Mouse (Mus musculus) heart, embryonic 15.5 days (tissue): ENCODE data around the gene R3hdm2. TPM values are rescaled to one million over a fixed set of nuclear protein-coding genes. Genes with fewer than 3 reads are reported as not detected.

Experiments used
- ATAC-seq: fragments of 200-750 bp; cut with Nextera tagmentation; replicated peaks from 2 replicates; pipeline ENCODE4 v1.8.0; 2017; ENCODE audit warnings: low read depth, moderate TSS enrichment; ENCODE audit not compliant: insufficient number of reproducible peaks, insufficient read depth, low FRiP score
- H3K27ac ChIP-seq: fragments of 300-500 bp; sonication (generic); 2 replicates; pipeline ENCODE4 v1.5.1; 2015; ENCODE audit warnings: mild to moderate bottlenecking, inconsistent platforms
- H3K27me3 ChIP-seq: fragments of 300-500 bp; sonication (generic); 2 replicates; pipeline ENCODE4 v1.6.1; 2015; ENCODE audit warnings: inconsistent platforms
- H3K36me3 ChIP-seq: fragments of 300-500 bp; sonication (generic); 2 replicates; pipeline ENCODE4 v1.6.1; 2015; ENCODE audit warnings: mild to moderate bottlenecking, inconsistent platforms
- H3K4me1 ChIP-seq: fragments of 300-500 bp; sonication (generic); replicated peaks from 2 replicates; pipeline ENCODE4 v1.6.1; 2015; ENCODE audit warnings: inconsistent platforms
- H3K4me2 ChIP-seq: fragments of 300-500 bp; sonication (generic); 2 replicates; pipeline ENCODE4 v1.6.1; 2015; ENCODE audit warnings: inconsistent platforms, mild to moderate bottlenecking, moderate library complexity
- H3K4me3 ChIP-seq: fragments of 300-500 bp; sonication (generic); 2 replicates; pipeline ENCODE4 v1.5.1; 2015; ENCODE audit warnings: mild to moderate bottlenecking, inconsistent platforms
- H3K9ac ChIP-seq: fragments of 300-500 bp; sonication (generic); 2 replicates; pipeline ENCODE4 v1.6.1; 2015; ENCODE audit warnings: mild to moderate bottlenecking, inconsistent platforms
- H3K9me3 ChIP-seq: fragments of 300-500 bp; sonication (generic); replicated peaks from 2 replicates; pipeline ENCODE4 v1.6.1; 2016; ENCODE audit warnings: inconsistent platforms
- WGBS: fragments of 180-500 bp; shearing (Covaris S2); methylation state at CpG from one replicate; pipeline ENCODE4 v1.1.7; 2015; ENCODE audit warnings: mixed read lengths; 5-methylcytosine and 5-hydroxymethylcytosine counted together
- polyA plus RNA-seq: library from polyadenylated mRNA; unstranded; fragments of >200 nt; fragmentation: Nextera tagmentation; extraction: Ambion mirVana; gene quantifications from 2 replicates; pipeline ENCODE4 v1.2.1, GENCODE M21; 2015

The R3hdm2 gene
- polyA plus RNA-seq, 1 experiment from 2014 or later: 30.9 TPM

- Histone ChIP-seq H3K9ac (no peak overlapping the region), H3K4me3 (no peak overlapping the region), H3K36me3 (peaks cover 12% of the 10 kb centered on the region; the same call in 1 of the 2 replicates), H3K9me3 (no peaks in the 10 kb centered on the region), H3K4me1 (no peaks in the 10 kb centered on the region), H3K27ac (no peak overlapping the region), H3K27me3 (no peaks in the 10 kb centered on the region), H3K4me2 (no peak overlapping the region)
- ATAC-seq: no peak
- WGBS: 93% methylated on average over 4 of the region's 4 CpGs
These were observed 99.0 kb downstream of the R3hdm2 start for GRCm38 (mm10) chr10:127479131-127479530.

- no peaks in the 10 kb centered on the region for H3K27me3 ChIP-seq
- 80% methylated on average over 19 of the region's 19 CpGs for WGBS
- no peaks in the 10 kb centered on the region for H3K9me3 ChIP-seq
- 0 out of 2 replicates have a peak, but pooled peaks have one; percentile 35 for ATAC-seq
- no peak overlapping the region for H3K27ac ChIP-seq
- no peak overlapping the region for H3K9ac ChIP-seq
- no peak overlapping the region for H3K4me2 ChIP-seq
- H3K4me1 ChIP-seq: no peaks in the 10 kb centered on the region
- H3K36me3 ChIP-seq: peaks cover 29% of the 10 kb centered on the region; the same call in 1 of the 2 replicates
- H3K4me3 ChIP-seq: no peak overlapping the region
These were observed 101.0 kb downstream of the R3hdm2 start for GRCm38 (mm10) chr10:127480833-127481813.

- no peak overlapping the region for H3K9ac ChIP-seq
- 78% methylated on average over 10 of the region's 10 CpGs for WGBS
- H3K4me3 ChIP-seq: no peak overlapping the region
- H3K36me3 ChIP-seq: peaks cover 40% of the 10 kb centered on the region
- H3K4me1 ChIP-seq: no peaks in the 10 kb centered on the region
- H3K27ac ChIP-seq: no peak overlapping the region
- H3K27me3 ChIP-seq: no peaks in the 10 kb centered on the region
- no peak overlapping the region for H3K4me2 ChIP-seq
- no peak; the same call in 1 of the 2 replicates for ATAC-seq
- no peaks in the 10 kb centered on the region for H3K9me3 ChIP-seq
These were observed 105.1 kb downstream of the R3hdm2 start for GRCm38 (mm10) chr10:127485235-127485634.

- no peak overlapping the region for H3K4me2 ChIP-seq
- no peak overlapping the region for H3K27ac ChIP-seq
- 88% methylated on average over 7 of the region's 7 CpGs for WGBS
- H3K36me3 ChIP-seq: peaks cover 68% of the 10 kb centered on the region
- no peak for ATAC-seq
- H3K4me3 ChIP-seq: no peak overlapping the region
- no peaks in the 10 kb centered on the region for H3K9me3 ChIP-seq
- no peaks in the 10 kb centered on the region for H3K4me1 ChIP-seq
- no peaks in the 10 kb centered on the region for H3K27me3 ChIP-seq
- H3K9ac ChIP-seq: no peak overlapping the region
These were observed 108.7 kb downstream of the R3hdm2 start for GRCm38 (mm10) chr10:127488856-127489255.

GRCm38 (mm10) chr10:127490160-127491127 lies 110.3 kb downstream of the R3hdm2 start:
- Histone ChIP-seq H3K9me3 (no peaks in the 10 kb centered on the region), H3K4me3 (no peak overlapping the region), H3K27me3 (no peaks in the 10 kb centered on the region), H3K4me1 (no peaks in the 10 kb centered on the region), H3K27ac (no peak overlapping the region), H3K4me2 (no peak overlapping the region), H3K9ac (no peak overlapping the region), H3K36me3 (peaks cover 67% of the 10 kb centered on the region)
- no peak for ATAC-seq
- WGBS: 86% methylated on average over 18 of the region's 18 CpGs

GRCm38 (mm10) chr10:127491128-127491512 lies 111.0 kb downstream of the R3hdm2 start:
- H3K27me3 ChIP-seq: no peaks in the 10 kb centered on the region
- no peaks in the 10 kb centered on the region for H3K4me1 ChIP-seq
- ATAC-seq: no peak
- H3K4me2 ChIP-seq: no peak overlapping the region
- H3K9ac ChIP-seq: no peak overlapping the region
- peaks cover 69% of the 10 kb centered on the region for H3K36me3 ChIP-seq
- WGBS: 87% methylated on average over 8 of the region's 8 CpGs
- H3K4me3 ChIP-seq: no peak overlapping the region
- H3K27ac ChIP-seq: no peak overlapping the region
- H3K9me3 ChIP-seq: no peaks in the 10 kb centered on the region

GRCm38 (mm10) chr10:127492118-127492517 lies 112.0 kb downstream of the R3hdm2 start:
- Histone ChIP-seq H3K9ac (no peak overlapping the region), H3K4me2 (no peak overlapping the region), H3K4me1 (no peaks in the 10 kb centered on the region), H3K27me3 (no peaks in the 10 kb centered on the region), H3K9me3 (no peaks in the 10 kb centered on the region), H3K36me3 (peaks cover 71% of the 10 kb centered on the region), H3K4me3 (no peak overlapping the region), H3K27ac (no peak overlapping the region)
- WGBS: 64% methylated on average over 3 of the region's 3 CpGs
- ATAC-seq: no peak

- H3K9me3 ChIP-seq: no peaks in the 10 kb centered on the region
- peaks cover 77% of the 10 kb centered on the region for H3K36me3 ChIP-seq
- ATAC-seq: no peak
- no peaks in the 10 kb centered on the region for H3K4me1 ChIP-seq
- WGBS: 94% methylated on average over 3 of the region's 3 CpGs
- H3K9ac ChIP-seq: no peak overlapping the region
- H3K27me3 ChIP-seq: no peaks in the 10 kb centered on the region
- H3K4me3 ChIP-seq: no peak overlapping the region
- H3K27ac ChIP-seq: no peak overlapping the region
- no peak overlapping the region for H3K4me2 ChIP-seq
These were observed 116.0 kb downstream of the R3hdm2 start for GRCm38 (mm10) chr10:127496156-127496555.

GRCm38 (mm10) chr10:127499516-127499915 lies 119.4 kb downstream of the R3hdm2 start:
- no peak overlapping the region for H3K27ac ChIP-seq
- H3K4me3 ChIP-seq: no peak overlapping the region
- ATAC-seq: no peak
- no peaks in the 10 kb centered on the region for H3K9me3 ChIP-seq
- H3K27me3 ChIP-seq: no peaks in the 10 kb centered on the region
- no peak overlapping the region for H3K9ac ChIP-seq
- no peak overlapping the region for H3K4me2 ChIP-seq
- 86% methylated on average over 5 of the region's 5 CpGs for WGBS
- H3K4me1 ChIP-seq: no peaks in the 10 kb centered on the region
- peaks cover 50% of the 10 kb centered on the region for H3K36me3 ChIP-seq

GRCm38 (mm10) chr10:127500042-127500441 lies 119.9 kb downstream of the R3hdm2 start:
- 84% methylated on average over 4 of the region's 4 CpGs for WGBS

More at GRCm38 (mm10) chr10:127500042-127500441, 119.9 kb downstream of the R3hdm2 start:
- no peak for ATAC-seq
- no peak overlapping the region for H3K27ac ChIP-seq
- H3K4me3 ChIP-seq: no peak overlapping the region
- H3K9ac ChIP-seq: no peak overlapping the region
- H3K4me1 ChIP-seq: no peaks in the 10 kb centered on the region
- no peaks in the 10 kb centered on the region for H3K9me3 ChIP-seq
- H3K36me3 ChIP-seq: peaks cover 45% of the 10 kb centered on the region
- no peak overlapping the region for H3K4me2 ChIP-seq
- no peaks in the 10 kb centered on the region for H3K27me3 ChIP-seq
